Mouse (Mus musculus) small intestine, adult 2 months (tissue): ENCODE measurements around the gene Paqr4. TPM values are rescaled to one million over a fixed set of nuclear protein-coding genes. Genes with fewer than 3 reads are reported as not detected.
A peak's percentile ranks its signal among the peaks of the same experiment; 100 is the strongest.

Experiments used
- H3K27ac ChIP-seq: fragments of 200-500 bp; 2 replicates; pipeline ENCODE4 v1.5.1; 2012; ENCODE audit warnings: low read depth, low read length, control low read depth, inconsistent platforms; ENCODE audit not compliant: insufficient read depth
- H3K27me3 ChIP-seq: fragments of 200-500 bp; 2 replicates; pipeline ENCODE4 v1.6.1; 2012; ENCODE audit warnings: mild to moderate bottlenecking, moderate library complexity, low read length, inconsistent platforms; ENCODE audit not compliant: control insufficient read depth, insufficient read depth
- H3K36me3 ChIP-seq: fragments of 200-500 bp; 2 replicates; pipeline ENCODE4 v1.6.1; 2012; ENCODE audit warnings: mild to moderate bottlenecking, low read length, control low read depth, inconsistent platforms; ENCODE audit not compliant: control insufficient read depth, insufficient read depth
- H3K4me1 ChIP-seq: fragments of 200-500 bp; 2 replicates; pipeline ENCODE4 v1.6.1; 2012; ENCODE audit warnings: low read length, inconsistent platforms, mixed read lengths; ENCODE audit not compliant: control insufficient read depth, insufficient read depth, insufficient read length
- H3K4me3 ChIP-seq: fragments of 200-500 bp; 2 replicates; pipeline ENCODE4 v1.5.1; 2012; ENCODE audit warnings: low read depth, mild to moderate bottlenecking, control low read depth, inconsistent platforms, low read length, moderate library complexity
- CTCF ChIP-seq: fragments of 200-500 bp; IDR thresholded peaks from 2 replicates; pipeline ENCODE4 v1.5.1; 2012; ENCODE audit warnings: low read depth, mild to moderate bottlenecking, control low read depth, inconsistent platforms, low read length, moderate library complexity, mixed read lengths; ENCODE audit not compliant: insufficient replicate concordance, insufficient read length; ENCODE audit errors: extremely low read depth
- POLR2A ChIP-seq: fragments of 200-500 bp; IDR thresholded peaks from 2 replicates; pipeline ENCODE4 v1.6.1; 2012; ENCODE audit warnings: low read depth, mild to moderate bottlenecking, control low read depth, inconsistent platforms, low read length, moderate library complexity
- WGBS: fragments of 180-500 bp; shearing (Covaris S2); methylation state at CpG from one replicate; pipeline ENCODE4 v1.1.7; 2018; 5-methylcytosine and 5-hydroxymethylcytosine counted together
- polyA plus RNA-seq: library from polyadenylated mRNA; depleted of rRNA; stranded (reverse); fragments of >200 nt; gene quantifications from 2 replicates; pipeline ENCODE4 v1.2.3, GENCODE M21; 2012

Gene Paqr4
- polyA plus RNA-seq, 1 experiment = 152 TPM

- H3K27me3 ChIP-seq = no peaks in the 10 kb centered on the region
- H3K4me1 ChIP-seq = peaks cover 19% of the 10 kb centered on the region
- TF ChIP-seq CTCF (no peak), POLR2A (peak; percentile 73; the same call in 1 of the 2 replicates)
- no peaks in the 10 kb centered on the region for H3K36me3 ChIP-seq
- WGBS = under 1% methylated on average over 72 of the region's 73 CpGs
- peak within 1 kb of the TSS; percentile 91 for H3K4me3 ChIP-seq
- H3K27ac ChIP-seq = peak within 1 kb of the TSS; percentile 18
Observed at GRCm38 (mm10) chr17:23725999-23726757, 14.5 kb downstream of the Paqr4 start, which contains the start of gene Pkmyt1. TSS of gene Pkmyt1 (plus strand) at chr17:23726336.

- Histone ChIP-seq H3K27me3 (no peaks in the 10 kb centered on the region), H3K4me1 (peaks cover 20% of the 10 kb centered on the region), H3K27ac (no peak overlapping the region), H3K4me3 (no peak overlapping the region), H3K36me3 (no peaks in the 10 kb centered on the region)
- WGBS = 49% methylated on average over 4 of the region's 4 CpGs
- TF ChIP-seq CTCF (no peak), POLR2A (no peak)
Observed at GRCm38 (mm10) chr17:23725477-23725876, 15.2 kb downstream of the Paqr4 start.

GRCm38 (mm10) chr17:23722376-23723125 is 18.1 kb downstream of the Paqr4 start, which contains the start of gene 1520401A03Rik:
TSS of gene 1520401A03Rik (minus strand) at chr17:23722783.
- WGBS = 89% methylated on average over 7 of the region's 7 CpGs
- Histone ChIP-seq H3K27ac (no peak within 1 kb of the TSS), H3K27me3 (no peaks in the 10 kb centered on the region), H3K4me3 (no peak within 1 kb of the TSS), H3K36me3 (no peaks in the 10 kb centered on the region), H3K4me1 (peaks cover 19% of the 10 kb centered on the region)
- TF ChIP-seq POLR2A (no peak), CTCF (no peak)

GRCm38 (mm10) chr17:23721886-23722285 is 18.8 kb downstream of the Paqr4 start:
- Histone ChIP-seq H3K27me3 (no peaks in the 10 kb centered on the region), H3K4me3 (no peak overlapping the region), H3K4me1 (peaks cover 19% of the 10 kb centered on the region), H3K27ac (no peak overlapping the region), H3K36me3 (no peaks in the 10 kb centered on the region)
- TF ChIP-seq POLR2A (no peak), CTCF (no peak)
- 53% methylated on average over 2 of the region's 2 CpGs for WGBS

- WGBS = 83% methylated on average over 1 of the region's 1 CpGs
- peaks cover 13% of the 10 kb centered on the region for H3K4me1 ChIP-seq
- no peak overlapping the region for H3K4me3 ChIP-seq
- no peaks in the 10 kb centered on the region for H3K36me3 ChIP-seq
- TF ChIP-seq POLR2A (no peak), CTCF (no peak)
- no peak overlapping the region for H3K27ac ChIP-seq
- no peaks in the 10 kb centered on the region for H3K27me3 ChIP-seq
Observed at GRCm38 (mm10) chr17:23719455-23719854, 21.2 kb downstream of the Paqr4 start.

DNA sequence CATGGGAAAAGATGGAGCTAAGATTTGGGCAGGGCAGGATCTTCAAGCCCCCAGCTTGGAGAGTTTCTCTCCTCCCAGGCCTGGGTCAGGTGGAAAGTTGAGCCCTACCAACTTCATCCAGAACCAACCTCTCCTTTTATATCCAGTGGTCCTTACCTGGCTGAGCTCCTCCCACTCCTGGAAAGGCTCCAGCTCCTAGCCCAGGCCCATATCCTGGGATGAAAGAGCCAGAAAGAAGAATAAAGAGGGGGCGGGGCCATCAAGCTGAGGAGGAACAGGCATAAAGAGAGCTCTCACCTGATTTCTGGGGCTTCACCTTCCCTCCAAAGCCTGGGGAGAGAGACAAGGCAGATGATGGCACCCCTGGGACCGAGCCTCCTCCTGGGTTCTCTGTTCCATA is 23.7 kb downstream of the Paqr4 start:
- Histone ChIP-seq H3K4me3 (no peak overlapping the region), H3K4me1 (peaks cover 13% of the 10 kb centered on the region), H3K27ac (no peak overlapping the region), H3K27me3 (no peaks in the 10 kb centered on the region), H3K36me3 (no peaks in the 10 kb centered on the region)
- TF ChIP-seq POLR2A (no peak), CTCF (no peak)
- WGBS = 83% methylated on average over 2 of the region's 2 CpGs

GRCm38 (mm10) chr17:23706212-23706611 is 34.5 kb downstream of the Paqr4 start:
- 0 out of 2 replicates have a peak, but pooled peaks cover under 1% of the 10 kb centered on the region for H3K27me3 ChIP-seq
- no peaks in the 10 kb centered on the region for H3K4me1 ChIP-seq
- no peaks in the 10 kb centered on the region for H3K36me3 ChIP-seq
- H3K27ac ChIP-seq = no peak overlapping the region
- WGBS = under 1% methylated on average over 3 of the region's 3 CpGs
- no peak overlapping the region for H3K4me3 ChIP-seq
- TF ChIP-seq POLR2A (no peak), CTCF (peak; percentile 95)
